Mouse (Mus musculus) forebrain, embryonic 16.5 days (tissue): ENCODE results near the gene Myb. TPM values are rescaled to one million over a fixed set of nuclear protein-coding genes. Genes with fewer than 3 reads are reported as not detected.

Source experiments
- ATAC-seq: fragments of 200-750 bp; cut with Nextera tagmentation; 2 replicates; pipeline ENCODE4 v1.8.0; 2017; ENCODE audit warnings: mild to moderate bottlenecking, moderate library complexity
- H3K27ac ChIP-seq: fragments of 300-500 bp; sonication (generic); 2 replicates; pipeline ENCODE4 v1.5.1; 2014; ENCODE audit warnings: low read length, control low read depth
- H3K27me3 ChIP-seq: fragments of 300-500 bp; sonication (generic); replicated peaks from 2 replicates; pipeline ENCODE4 v1.6.1; 2014; ENCODE audit warnings: low read length; ENCODE audit not compliant: control insufficient read depth, insufficient read depth
- H3K36me3 ChIP-seq: fragments of 300-500 bp; sonication (generic); 2 replicates; pipeline ENCODE4 v1.6.1; 2014; ENCODE audit not compliant: control insufficient read depth, insufficient read depth
- H3K4me1 ChIP-seq: fragments of 300-500 bp; sonication (generic); replicated peaks from 2 replicates; pipeline ENCODE4 v1.6.1; 2014; ENCODE audit warnings: low read length; ENCODE audit not compliant: control insufficient read depth, insufficient read depth
- H3K4me2 ChIP-seq: fragments of 300-500 bp; sonication (generic); 2 replicates; pipeline ENCODE4 v1.6.1; 2014; ENCODE audit warnings: mild to moderate bottlenecking, low read length, control low read depth
- H3K4me3 ChIP-seq: fragments of 300-500 bp; sonication (generic); replicated peaks from 2 replicates; pipeline ENCODE4 v1.5.1; 2014; ENCODE audit warnings: mild to moderate bottlenecking, low read length, control low read depth
- H3K9ac ChIP-seq: fragments of 300-500 bp; sonication (generic); replicated peaks from 2 replicates; pipeline ENCODE4 v1.6.1; 2014; ENCODE audit warnings: low read depth, low read length, control low read depth
- H3K9me3 ChIP-seq: fragments of 300-500 bp; sonication (generic); 2 replicates; pipeline ENCODE4 v1.6.1; 2016; ENCODE audit warnings: low read length; ENCODE audit not compliant: control insufficient read depth
- WGBS: fragments of 180-500 bp; shearing (Covaris S2); extraction: QIAGEN DNeasy Blood & Tissue Kit; methylation state at CpG from one replicate; pipeline ENCODE4 v1.1.7; 2014; 5-methylcytosine and 5-hydroxymethylcytosine counted together
- polyA plus RNA-seq: library from polyadenylated mRNA; unstranded; fragments of >200 nt; fragmentation: Nextera tagmentation; extraction: Ambion mirVana; gene quantifications from 2 replicates; pipeline ENCODE4 v1.2.1, GENCODE M21; 2015

Myb gene
- polyA plus RNA-seq, 1 experiment from 2014 or later = 3.0 TPM

DNA sequence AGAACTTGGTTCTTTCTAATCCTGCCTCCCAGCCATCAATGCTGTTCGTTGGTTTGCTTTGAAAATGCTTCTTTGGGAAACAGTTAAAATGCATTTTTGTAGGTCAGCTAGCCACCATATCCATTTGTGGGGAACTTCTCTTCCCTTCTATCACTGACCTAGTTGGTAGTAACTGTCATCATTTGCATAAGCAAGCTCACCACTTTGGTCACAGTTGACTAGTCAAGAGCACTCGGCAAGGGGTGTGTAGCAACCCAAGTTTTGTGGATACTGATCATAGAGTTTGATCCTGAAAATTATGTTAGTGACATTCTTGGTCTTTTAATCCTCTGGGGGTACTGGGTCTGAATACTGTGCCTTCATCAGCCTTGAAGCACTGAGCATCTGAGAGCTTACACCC is 48.1 kb downstream of the Myb start:
- WGBS = 84% methylated on average over 2 of the region's 2 CpGs
- H3K36me3 ChIP-seq = no peaks in the 10 kb centered on the region
- H3K27ac ChIP-seq = no peak overlapping the region
- no peak overlapping the region for H3K4me2 ChIP-seq
- no peak overlapping the region for H3K4me3 ChIP-seq
- no peak for ATAC-seq
- H3K9ac ChIP-seq = no peak overlapping the region
- no peaks in the 10 kb centered on the region for H3K9me3 ChIP-seq
- 0 out of 2 replicates have a peak, but pooled peaks cover 3% of the 10 kb centered on the region for H3K4me1 ChIP-seq
- no peaks in the 10 kb centered on the region for H3K27me3 ChIP-seq

- ATAC-seq = peak; percentile 67
- Histone ChIP-seq H3K4me3 (no peak overlapping the region), H3K27ac (no peak overlapping the region), H3K9ac (no peak overlapping the region), H3K27me3 (no peaks in the 10 kb centered on the region), H3K9me3 (no peaks in the 10 kb centered on the region), H3K4me2 (no peak overlapping the region), H3K36me3 (no peaks in the 10 kb centered on the region), H3K4me1 (0 out of 2 replicates have a peak, but pooled peaks cover 3% of the 10 kb centered on the region)
- 17% methylated on average over 7 of the region's 7 CpGs for WGBS
Observed at GRCm38 (mm10) chr10:21109337-21110056, 51.3 kb downstream of the Myb start.

GRCm38 (mm10) chr10:21108796-21109195 is 52.0 kb downstream of the Myb start:
- no peak overlapping the region for H3K9ac ChIP-seq
- H3K4me3 ChIP-seq = no peak overlapping the region
- H3K36me3 ChIP-seq = no peaks in the 10 kb centered on the region
- no peaks in the 10 kb centered on the region for H3K27me3 ChIP-seq
- no peaks in the 10 kb centered on the region for H3K9me3 ChIP-seq
- 0 out of 2 replicates have a peak, but pooled peaks cover 3% of the 10 kb centered on the region for H3K4me1 ChIP-seq
- WGBS = 87% methylated on average over 2 of the region's 2 CpGs
- ATAC-seq = no peak
- no peak overlapping the region for H3K4me2 ChIP-seq
- H3K27ac ChIP-seq = no peak overlapping the region

DNA sequence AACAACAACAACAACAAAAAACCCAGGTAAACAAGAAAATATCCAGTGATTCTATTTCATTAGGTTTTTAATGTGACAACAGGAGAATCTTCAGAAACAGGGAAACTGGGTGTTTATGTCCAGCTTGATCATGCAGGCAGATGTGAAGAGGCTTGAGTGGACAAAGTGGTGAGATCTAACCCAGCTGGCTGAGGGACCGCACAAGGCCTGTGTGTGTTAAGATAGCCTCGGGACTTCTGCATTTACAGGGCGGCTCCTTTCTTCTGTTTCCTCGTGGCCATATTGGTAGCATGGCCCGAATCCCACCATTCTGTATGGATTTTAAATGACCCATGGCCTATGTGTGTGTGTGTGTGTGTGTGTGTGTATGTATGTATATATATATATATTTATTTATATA is 52.6 kb downstream of the Myb start:
- no peak overlapping the region for H3K27ac ChIP-seq
- H3K27me3 ChIP-seq = no peaks in the 10 kb centered on the region
- no peak for ATAC-seq
- no peaks in the 10 kb centered on the region for H3K36me3 ChIP-seq
- H3K9me3 ChIP-seq = no peaks in the 10 kb centered on the region
- H3K9ac ChIP-seq = no peak overlapping the region
- no peak overlapping the region for H3K4me3 ChIP-seq
- H3K4me2 ChIP-seq = no peak overlapping the region
- 0 out of 2 replicates have a peak, but pooled peaks cover 3% of the 10 kb centered on the region for H3K4me1 ChIP-seq
- 91% methylated on average over 5 of the region's 5 CpGs for WGBS

DNA sequence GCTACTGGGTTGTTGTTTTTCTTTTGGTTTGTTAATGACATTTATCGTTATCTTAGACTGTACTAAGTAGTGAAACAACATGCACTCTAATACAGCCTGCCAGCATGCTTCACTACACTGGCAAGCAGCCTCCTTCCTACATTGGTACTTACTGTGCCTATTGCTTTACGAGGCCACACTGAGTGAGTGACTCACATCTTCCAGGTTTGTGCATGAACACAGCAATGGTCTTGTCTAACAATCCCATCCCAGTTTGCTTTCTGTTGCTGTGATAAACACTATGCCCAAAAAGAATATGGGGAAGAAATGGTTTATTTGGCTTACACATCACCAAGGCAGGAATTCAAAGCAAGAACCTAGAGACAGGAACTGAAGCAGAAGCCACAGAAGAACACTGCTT is 55.6 kb downstream of the Myb start:
- H3K4me3 ChIP-seq = no peak overlapping the region
- 0 out of 2 replicates have a peak, but pooled peaks cover 4% of the 10 kb centered on the region for H3K27me3 ChIP-seq
- no peak overlapping the region for H3K4me2 ChIP-seq
- WGBS = 77% methylated on average over 2 of the region's 2 CpGs
- no peak overlapping the region for H3K27ac ChIP-seq
- no peak for ATAC-seq
- H3K9me3 ChIP-seq = no peaks in the 10 kb centered on the region
- peaks cover 11% of the 10 kb centered on the region; the same call in 1 of the 2 replicates for H3K4me1 ChIP-seq
- no peak overlapping the region for H3K9ac ChIP-seq
- no peaks in the 10 kb centered on the region for H3K36me3 ChIP-seq

GRCm38 (mm10) chr10:21102689-21103088 is 58.1 kb downstream of the Myb start:
- Histone ChIP-seq H3K9ac (no peak overlapping the region), H3K36me3 (no peaks in the 10 kb centered on the region), H3K27me3 (0 out of 2 replicates have a peak, but pooled peaks cover 4% of the 10 kb centered on the region), H3K4me1 (peaks cover 8% of the 10 kb centered on the region; the same call in 1 of the 2 replicates), H3K9me3 (no peaks in the 10 kb centered on the region), H3K27ac (no peak overlapping the region), H3K4me2 (no peak overlapping the region), H3K4me3 (no peak overlapping the region)
- ATAC-seq = no peak
- WGBS = 67% methylated on average over 7 of the region's 7 CpGs

DNA sequence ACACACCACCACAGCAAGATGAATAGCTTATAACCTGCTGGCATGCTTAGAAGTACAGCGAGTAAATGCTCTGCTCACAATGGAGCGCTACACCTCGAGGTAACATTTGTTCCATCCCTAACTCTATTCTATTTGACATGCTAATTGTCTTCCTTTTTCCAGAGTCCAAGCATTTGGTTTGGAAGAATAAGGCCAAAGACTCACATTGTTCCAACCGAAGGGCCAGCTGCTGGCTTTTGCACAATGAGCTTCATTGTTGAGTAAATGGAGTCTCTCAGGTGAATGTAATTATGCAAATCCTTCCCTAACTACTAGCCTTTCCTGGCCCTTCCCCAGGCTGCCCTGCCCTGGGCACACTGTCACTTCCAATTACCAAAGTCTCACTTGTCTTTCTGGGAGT is 58.8 kb downstream of the Myb start:
- H3K9me3 ChIP-seq = no peaks in the 10 kb centered on the region
- peaks cover 8% of the 10 kb centered on the region; the same call in 1 of the 2 replicates for H3K4me1 ChIP-seq
- H3K4me2 ChIP-seq = no peak overlapping the region
- WGBS = 7% methylated on average over 4 of the region's 4 CpGs
- H3K27me3 ChIP-seq = 0 out of 2 replicates have a peak, but pooled peaks cover 4% of the 10 kb centered on the region
- no peak overlapping the region for H3K9ac ChIP-seq
- no peaks in the 10 kb centered on the region for H3K36me3 ChIP-seq
- ATAC-seq = no peak
- no peak overlapping the region for H3K4me3 ChIP-seq
- no peak overlapping the region for H3K27ac ChIP-seq

DNA sequence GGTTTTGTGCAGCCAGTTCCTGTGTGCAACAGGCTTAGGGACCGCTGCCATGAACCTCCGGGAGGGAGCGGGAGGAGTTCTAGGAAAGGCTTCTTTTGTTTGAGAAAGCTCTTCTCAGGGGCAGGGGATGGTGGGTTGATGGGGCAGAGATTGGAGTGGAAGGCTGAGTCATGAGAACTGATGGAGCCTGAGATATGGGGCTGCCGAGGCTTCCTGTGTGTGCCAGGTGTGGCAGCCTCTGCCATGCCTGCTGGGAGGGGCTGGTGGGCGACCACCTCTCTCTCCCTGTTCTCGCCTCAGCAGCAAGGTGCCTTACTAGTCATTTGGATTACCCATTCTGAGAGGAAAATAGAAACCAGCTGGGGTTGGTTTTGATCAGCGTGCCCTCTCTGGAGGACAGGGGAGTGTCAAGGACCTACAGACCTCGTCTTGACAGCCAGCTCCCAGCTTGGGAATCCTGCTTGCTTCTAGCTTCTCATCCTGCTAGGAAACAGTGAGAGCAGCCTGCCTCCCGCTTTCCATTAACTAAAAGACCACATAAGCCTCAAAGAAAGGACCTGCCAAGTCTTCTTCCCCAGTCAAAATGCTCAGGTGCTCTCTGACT is 60.0 kb downstream of the Myb start:
- 20% methylated on average over 9 of the region's 9 CpGs for WGBS

DNA sequence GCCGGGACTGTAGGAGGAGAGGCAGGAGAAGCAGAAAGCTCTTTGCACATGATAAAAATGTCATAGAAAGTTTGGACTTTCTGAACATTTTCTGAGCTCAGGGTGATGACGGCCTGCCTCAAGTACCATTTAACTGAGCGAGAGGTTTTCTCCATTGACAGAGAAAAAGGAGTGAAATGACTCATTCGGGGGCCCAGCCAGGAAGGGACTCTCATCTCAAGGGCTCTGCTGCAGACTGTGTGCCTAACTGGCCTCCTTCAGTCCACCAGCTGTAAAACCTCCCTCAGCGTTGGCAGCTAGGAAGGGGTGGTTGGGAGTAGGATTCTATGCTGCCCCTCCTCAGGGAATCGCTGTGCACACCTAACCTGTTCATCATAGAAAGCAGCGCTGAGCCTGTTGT is 61.3 kb downstream of the Myb start:
- Histone ChIP-seq H3K9me3 (no peaks in the 10 kb centered on the region), H3K9ac (no peak overlapping the region), H3K27me3 (0 out of 2 replicates have a peak, but pooled peaks cover 4% of the 10 kb centered on the region), H3K27ac (no peak overlapping the region), H3K4me2 (no peak overlapping the region), H3K4me3 (no peak overlapping the region), H3K36me3 (no peaks in the 10 kb centered on the region), H3K4me1 (peaks cover 8% of the 10 kb centered on the region; the same call in 1 of the 2 replicates)
- WGBS = 83% methylated on average over 7 of the region's 7 CpGs
- ATAC-seq = no peak

More for the DNA sequence above, 60.0 kb downstream of the Myb start:
- no peaks in the 10 kb centered on the region for H3K36me3 ChIP-seq
- H3K4me3 ChIP-seq = no peak overlapping the region
- no peak overlapping the region for H3K27ac ChIP-seq
- ATAC-seq = no peak
- H3K9ac ChIP-seq = no peak overlapping the region
- no peaks in the 10 kb centered on the region for H3K9me3 ChIP-seq
- H3K4me2 ChIP-seq = no peak overlapping the region
- H3K4me1 ChIP-seq = peaks cover 8% of the 10 kb centered on the region; the same call in 1 of the 2 replicates
- 0 out of 2 replicates have a peak, but pooled peaks cover 4% of the 10 kb centered on the region for H3K27me3 ChIP-seq
